Mouse (Mus musculus) neutrophil, adult 5-6 weeks (primary cell): ENCODE results near the gene Trim38. TPM values are rescaled to one million over a fixed set of nuclear protein-coding genes. Genes with fewer than 3 reads are reported as not detected.

Experiments used
- ATAC-seq: fragments of 151-379, 151-347 bp; 2 replicates; pipeline ENCODE4 v1.8.0; 2017; ENCODE audit warnings: mild to moderate bottlenecking, moderate TSS enrichment; ENCODE audit not compliant: insufficient number of reproducible peaks, poor library complexity, low FRiP score, severe bottlenecking; ENCODE audit errors: extremely low read depth
- total RNA-seq: library from RNA; stranded (forward); fragments of 200-1000 nt; gene quantifications from 2 replicates; pipeline ENCODE4 v1.2.3, GENCODE M21; 2017

Gene Trim38
- total RNA-seq, 1 experiment from 2014 or later = not detected

- ATAC-seq = no peak
Observed at GRCm38 (mm10) chr13:23760240-23760971, 9.3 kb upstream of the Trim38 start.

- peak; percentile 40 for ATAC-seq
Observed at GRCm38 (mm10) chr13:23760972-23761864, 8.5 kb upstream of the Trim38 start, which contains the start of gene Hist1h4a. TSS of gene Hist1h4a (minus strand) at chr13:23761230.

- ATAC-seq = peak; percentile 68
Observed at GRCm38 (mm10) chr13:23761871-23762821, 7.6 kb upstream of the Trim38 start, which contains the start of gene Hist1h3a. TSS of gene Hist1h3a (minus strand) at chr13:23762386.

GRCm38 (mm10) chr13:23763242-23763585 lies 6.5 kb upstream of the Trim38 start:
- ATAC-seq = no peak

GRCm38 (mm10) chr13:23763586-23764323 lies 6.0 kb upstream of the Trim38 start, which contains the start of gene Hist1h1a:
TSS of gene Hist1h1a (plus strand) at chr13:23763666.
- peak; percentile 69 for ATAC-seq

- no peak for ATAC-seq
Observed at GRCm38 (mm10) chr13:23764324-23765171, 5.2 kb upstream of the Trim38 start.

- no peak for ATAC-seq
Observed at GRCm38 (mm10) chr13:23765172-23765513, 4.6 kb upstream of the Trim38 start.

GRCm38 (mm10) chr13:23766772-23767171 lies 2.9 kb upstream of the Trim38 start:
- ATAC-seq = no peak

- 0 out of 2 replicates have a peak, but pooled peaks have one; percentile 23 for ATAC-seq
Observed at GRCm38 (mm10) chr13:23768834-23769397, 797 bp upstream of the Trim38 start.

- no peak for ATAC-seq
Observed at GRCm38 (mm10) chr13:23772561-23773313, 3.0 kb downstream of the Trim38 start.

- ATAC-seq = no peak
Observed at GRCm38 (mm10) chr13:23778339-23778738, 8.6 kb downstream of the Trim38 start.

- ATAC-seq = no peak
Observed at GRCm38 (mm10) chr13:23779025-23779424, 9.3 kb downstream of the Trim38 start.

GRCm38 (mm10) chr13:23792520-23792919 lies 22.8 kb downstream of the Trim38 start:
- peak; percentile 55; the same call in 1 of the 2 replicates for ATAC-seq

GRCm38 (mm10) chr13:23799405-23799804 lies 29.7 kb downstream of the Trim38 start:
- peak; percentile 56; the same call in 1 of the 2 replicates for ATAC-seq

GRCm38 (mm10) chr13:23804532-23804931 lies 34.8 kb downstream of the Trim38 start:
- ATAC-seq = no peak

- ATAC-seq = no peak
Observed at GRCm38 (mm10) chr13:23806422-23807052, 36.8 kb downstream of the Trim38 start, which contains the start of gene Slc17a2. TSS of gene Slc17a2 (plus strand) at chr13:23806993.
